Mouse (Mus musculus) brain, embryonic 14.5 days (tissue): ENCODE results near the gene 2010111I01Rik.

Experiments used
- CTCF ChIP-seq: fragments of 200-500 bp; IDR thresholded peaks from 2 replicates; pipeline ENCODE4 v1.5.1; 2012; ENCODE audit warnings: inconsistent platforms, mild to moderate bottlenecking, moderate library complexity, borderline replicate concordance; ENCODE audit not compliant: insufficient read depth, insufficient read length; ENCODE audit errors: extremely low read depth
- POLR2A ChIP-seq: fragments of 200-500 bp; IDR thresholded peaks from 2 replicates; pipeline ENCODE4 v1.6.1; 2012; ENCODE audit warnings: mild to moderate bottlenecking, inconsistent platforms, borderline replicate concordance; ENCODE audit not compliant: poor library complexity, insufficient read depth, insufficient read length, severe bottlenecking; ENCODE audit errors: extremely low read depth

GRCm38 (mm10) chr13:63321689-63322088 is 357.0 kb downstream of the 2010111I01Rik start:
- TF ChIP-seq CTCF (no peak), POLR2A (no peak)
